Mouse (Mus musculus) lung, adult 2 months (tissue): ENCODE results near the gene Abcf3.

Experiments
- CTCF ChIP-seq: fragments of 200-500 bp; IDR thresholded peaks from 2 replicates; pipeline ENCODE4 v1.5.1; 2011; ENCODE audit warnings: mild to moderate bottlenecking, low read length, control low read depth; ENCODE audit not compliant: insufficient read depth
- POLR2A ChIP-seq: fragments of 200-500 bp; IDR thresholded peaks from 2 replicates; pipeline ENCODE4 v1.6.1; 2011; ENCODE audit warnings: low read depth, mild to moderate bottlenecking, control low read depth, low read length, borderline replicate concordance; ENCODE audit errors: extremely low read depth

- no peak for TF ChIP-seq CTCF
- TF ChIP-seq POLR2A, result no peak
Measured at GRCm38 (mm10) chr16:20530941-20531340, 17.4 kb upstream of the Abcf3 start.
